Mouse (Mus musculus) thymus, postnatal 14 days (tissue): ENCODE measurements around the gene Gm14409.
"Not testable (repeated sequence)": the region's sequence is repeated elsewhere in the genome, so short reads cannot be mapped to it uniquely, and the experiment has no call there.

Source experiments
- DNase-seq: peaks from one replicate; pipeline ENCODE4 v3.0.0; 2021

Gm14409 gene

DNA sequence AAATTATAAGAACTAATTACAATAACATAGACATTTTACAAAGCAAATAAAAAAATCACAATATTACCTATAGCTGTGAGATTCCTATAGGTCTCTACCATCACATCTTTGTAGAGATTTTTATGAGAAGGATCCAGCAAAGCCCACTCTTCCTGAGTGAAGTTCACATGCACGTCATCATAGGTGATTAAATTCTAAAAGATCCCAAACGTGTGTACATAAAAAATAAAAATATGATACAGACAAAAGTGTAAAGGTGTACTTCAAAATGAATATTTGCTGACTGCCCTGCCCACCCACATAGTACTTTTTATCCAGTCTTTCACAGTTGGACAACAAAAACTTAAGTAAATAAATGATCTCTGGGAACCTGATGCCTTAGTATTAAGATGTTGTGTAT, at the start of gene Gm14409:
Gene Gm14409, minus strand, starts transcription at position 101 of the 400 bp plus-strand sequence.
- not testable (repeated sequence) for DNase-seq

DNA sequence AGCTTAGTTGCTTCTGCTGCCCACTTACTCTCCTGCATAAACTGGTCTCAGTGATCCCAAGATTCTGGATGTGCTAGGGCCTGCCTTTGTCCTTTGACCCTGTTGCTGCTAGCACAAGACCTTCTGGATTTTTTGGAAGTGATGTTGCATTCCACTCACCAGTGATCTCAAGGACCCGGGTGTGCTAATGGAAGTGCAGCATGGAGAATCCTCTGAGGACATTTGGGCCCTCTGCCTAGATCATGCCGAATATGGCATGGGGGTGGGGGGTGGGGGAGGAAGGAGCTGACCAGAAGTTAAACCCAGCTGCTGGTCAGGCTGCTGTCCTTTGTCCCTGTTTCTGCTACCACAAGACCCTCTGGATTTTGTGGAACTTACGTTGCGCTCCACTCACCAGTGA, 42.8 kb upstream of the Gm14409 start:
- not testable (repeated sequence) for DNase-seq

DNA sequence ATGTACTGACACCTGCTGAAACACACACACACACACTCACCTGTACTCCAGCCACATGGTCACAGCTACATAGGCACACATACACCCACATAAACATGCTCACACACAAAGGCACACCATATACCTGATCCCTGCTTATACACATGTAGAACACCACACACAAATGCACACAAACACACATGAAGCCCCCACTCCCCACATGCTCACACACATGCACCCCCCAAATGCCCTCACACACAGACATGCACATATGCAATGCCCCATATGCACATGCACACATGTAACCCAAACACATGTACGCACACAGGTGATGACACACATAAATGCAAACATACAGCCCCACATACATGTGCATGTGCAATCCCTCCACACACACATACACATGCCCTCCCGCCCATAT, 38.1 kb upstream of the Gm14409 start:
- not testable (repeated sequence) for DNase-seq

DNA sequence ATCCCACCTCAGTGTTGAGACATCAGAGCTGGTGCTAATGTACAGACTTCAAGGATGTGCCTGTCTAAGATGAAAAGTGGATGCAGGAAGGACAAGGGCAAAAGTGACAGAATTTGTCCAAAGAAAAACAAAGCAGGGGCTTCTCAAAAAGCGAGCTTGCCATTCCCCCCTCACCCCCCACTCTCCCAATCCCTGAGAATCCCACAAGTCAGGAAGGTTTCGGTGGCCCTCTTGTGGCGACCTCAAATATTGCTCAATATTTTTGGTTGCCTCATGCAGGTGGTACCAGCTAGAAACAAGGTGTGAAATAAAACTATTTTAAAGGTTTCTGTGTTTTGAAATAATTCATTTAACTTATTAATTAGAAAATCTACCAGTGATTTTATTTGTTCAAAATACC, 16.9 kb upstream of the Gm14409 start:
- DNase-seq, result not testable (repeated sequence)

DNA sequence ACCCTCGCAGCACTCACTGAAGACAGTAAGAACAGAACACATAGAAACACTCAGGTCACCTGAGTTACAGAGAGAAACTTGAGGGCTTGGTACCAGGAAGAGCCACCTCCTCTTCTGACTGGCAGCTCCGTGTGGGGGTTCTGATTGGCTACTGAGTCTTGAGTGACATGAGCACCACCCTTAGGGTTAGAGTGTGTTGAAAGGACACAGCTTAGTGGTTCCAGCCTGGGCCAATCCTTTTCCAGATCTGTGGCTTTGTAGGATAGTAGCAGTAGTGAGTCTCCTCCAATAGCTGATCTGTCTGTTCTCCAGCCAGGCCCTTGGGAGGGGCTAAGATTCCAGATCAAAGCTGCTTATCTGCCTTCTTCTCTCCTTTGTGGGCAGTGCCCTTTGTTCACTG, 10.9 kb upstream of the Gm14409 start:
- DNase-seq, result not testable (repeated sequence)

DNA sequence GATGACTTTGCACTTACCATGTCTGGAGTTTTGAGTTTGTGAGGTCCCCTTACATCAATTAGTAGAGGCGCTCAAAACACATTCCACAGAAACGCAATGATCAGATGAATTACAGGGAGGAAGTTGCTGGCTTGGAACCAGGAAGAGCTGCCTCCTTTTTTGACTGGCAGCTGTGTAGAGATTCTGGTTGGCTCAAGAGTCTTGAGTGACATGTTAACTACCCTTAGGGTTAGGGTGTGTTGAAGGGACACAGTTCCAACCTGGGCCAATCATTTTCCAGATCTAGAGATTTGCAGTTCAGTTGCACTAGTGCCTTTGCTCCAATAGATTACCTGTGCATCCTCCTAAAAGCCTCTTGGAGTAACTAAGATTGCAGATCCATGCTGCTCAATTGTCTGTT, 5.4 kb upstream of the Gm14409 start:
- DNase-seq, result not testable (repeated sequence)

DNA sequence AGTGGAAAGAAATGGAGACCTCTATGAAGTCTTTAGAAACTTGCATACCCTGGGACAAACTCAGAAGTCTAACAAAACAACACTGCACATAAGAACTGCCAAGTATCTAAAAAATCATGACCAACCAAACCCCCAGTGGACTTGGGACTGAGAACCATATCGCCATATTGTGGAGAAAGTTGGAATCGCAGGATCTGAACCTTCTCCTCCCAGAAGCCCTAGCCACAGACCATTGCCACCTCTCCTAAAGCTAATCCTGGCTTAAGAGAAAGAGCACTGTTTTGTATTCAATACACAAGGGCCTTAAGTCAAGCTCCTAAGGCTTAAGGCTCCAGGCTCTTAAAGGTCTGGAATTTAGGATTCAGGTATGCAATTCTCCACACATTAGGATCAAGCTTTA, 19.4 kb downstream of the Gm14409 start:
- DNase-seq, result not testable (repeated sequence)

DNA sequence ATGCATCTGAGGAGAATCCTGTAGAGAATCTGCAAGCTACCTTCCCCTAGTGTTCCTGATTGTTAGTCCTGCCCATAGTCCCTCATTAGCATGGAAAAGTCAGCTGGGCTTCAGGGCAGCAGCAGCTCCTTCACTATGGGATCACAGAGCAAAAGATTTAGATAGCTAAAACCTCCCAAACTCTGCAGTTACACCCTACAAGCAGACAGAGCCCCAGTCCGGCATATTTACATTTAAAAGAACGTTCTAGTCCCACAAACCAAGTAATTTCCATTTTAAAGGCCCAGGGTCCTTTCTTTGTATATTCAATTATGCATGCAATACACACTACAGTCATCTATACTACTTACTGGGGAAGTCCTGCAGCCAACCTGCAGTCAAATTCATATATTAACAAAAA, 36.4 kb downstream of the Gm14409 start:
- DNase-seq, result not testable (repeated sequence)
